Mouse (Mus musculus): ENCODE results near the gene Wwtr1.

DNA sequence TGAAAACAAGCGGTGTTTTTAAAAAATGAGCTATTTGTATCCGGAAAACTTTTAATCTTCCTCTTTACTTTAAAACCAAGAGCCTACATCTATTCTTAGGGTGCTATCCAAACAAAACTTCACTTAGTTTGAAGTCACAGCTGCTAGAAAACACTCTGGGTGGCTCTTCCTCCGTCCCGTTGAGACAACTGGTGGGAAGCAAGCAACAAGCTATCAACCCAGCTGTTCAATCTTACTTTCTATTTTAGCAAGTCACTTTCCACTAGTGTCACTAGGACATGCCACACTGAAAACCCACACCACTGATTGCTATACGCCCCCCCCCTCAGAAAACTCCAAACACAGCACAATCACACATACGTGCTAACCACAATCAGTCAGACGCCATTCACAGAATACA is 55.7 kb downstream of the Wwtr1 start:
- no peak for TF ChIP-seq CTCF (IDR thresholded peaks at IDR 0.05; ENCODE audit: low read depth, low read length)
- TF ChIP-seq POLR2A (IDR thresholded peaks at IDR 0.05; ENCODE audit: borderline replicate concordance, low read depth, low read length), result no peak
